14 mouse cellular contexts compared by ENCODE assay signal in the genomic region with DNA sequence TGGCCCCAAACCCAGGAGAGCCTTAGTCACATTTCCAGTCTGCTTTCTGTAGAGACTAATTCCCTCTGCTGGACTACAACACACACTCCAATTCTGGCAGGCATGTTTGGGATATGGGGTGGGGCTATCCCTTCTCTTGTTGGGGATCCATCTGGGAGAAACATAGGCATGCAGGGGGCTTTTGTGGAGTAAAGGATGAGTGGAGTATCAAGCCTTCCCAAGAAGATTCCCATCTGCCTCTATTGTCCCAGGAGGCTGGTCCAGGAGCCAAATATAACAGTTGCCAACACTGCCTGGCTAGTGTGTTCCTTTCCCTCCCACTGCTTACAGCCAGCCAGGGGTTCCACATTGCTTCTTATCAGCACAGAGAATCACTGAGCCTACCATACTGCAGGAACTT. TPM values are rescaled to one million over a fixed set of nuclear protein-coding genes. Genes with fewer than 3 reads are reported as not detected.
DNase-seq lines count a peak whose midpoint lies in the region; ATAC-seq and TF ChIP-seq lines count a peak whose summit lies in the region.
"Had no signal": no experiment of that assay in that cellular context is flagged by ENCODE, and none has a peak within 500 bp of the region (broad histone marks: within the 10 kb centered on the region; RNA-seq: fewer than 3 reads in every experiment).

No protein-coding gene starts in this region.

- H3K4me2 ChIP-seq in heart, embryonic 11.5 days, result no peak overlapping the region

- no peak overlapping the region for H3K9ac ChIP-seq in heart, embryonic 11.5 days (ENCODE audit: low read depth, low read length)
- H3K9ac ChIP-seq: hindbrain, embryonic 13.5 days; liver, embryonic 13.5 days; stomach, embryonic 15.5 days had no signal

- H3K27me3 ChIP-seq in heart, embryonic 11.5 days (ENCODE audit: control insufficient read depth, insufficient read depth, low read length), result peaks cover 6% of the 10 kb centered on the region
- H3K27me3 ChIP-seq in kidney, adult 2 months (replicated peaks; ENCODE audit: control insufficient read depth, insufficient read depth, low read length), result no peaks in the 10 kb centered on the region
- H3K27me3 ChIP-seq: liver, embryonic 13.5 days; stomach, embryonic 15.5 days had no signal

- no peak overlapping the region for H3K27ac ChIP-seq in heart, embryonic 11.5 days (ENCODE audit: low read depth, low read length)
- no peak overlapping the region for H3K27ac ChIP-seq in kidney, adult 2 months (ENCODE audit: insufficient read depth, low read depth, low read length)
- H3K27ac ChIP-seq: hindbrain, embryonic 13.5 days; liver, embryonic 13.5 days; stomach, embryonic 15.5 days had no signal

- no peaks in the 10 kb centered on the region for H3K9me3 ChIP-seq in heart, embryonic 11.5 days (replicated peaks; ENCODE audit: control insufficient read depth, low read length)
- H3K9me3 ChIP-seq: hindbrain, embryonic 13.5 days; liver, embryonic 13.5 days; stomach, embryonic 15.5 days had no signal

- TF ChIP-seq POLR2A in kidney, adult 2 months (IDR thresholded peaks at IDR 0.05; ENCODE audit: low read depth, low read length), result no peak

- no peaks in the 10 kb centered on the region for H3K4me1 ChIP-seq in heart, embryonic 11.5 days (ENCODE audit: control insufficient read depth, insufficient read depth, low read length)
- no peaks in the 10 kb centered on the region for H3K4me1 ChIP-seq in kidney, adult 2 months (ENCODE audit: control insufficient read depth, insufficient read depth, low read length)
- H3K4me1 ChIP-seq: hindbrain, embryonic 13.5 days; stomach, embryonic 15.5 days had no signal

- H3K36me3 ChIP-seq in heart, embryonic 11.5 days (ENCODE audit: control insufficient read depth, insufficient read depth, low read length), result no peaks in the 10 kb centered on the region
- H3K36me3 ChIP-seq in kidney, adult 2 months (ENCODE audit: control insufficient read depth, insufficient read depth, low read length), result no peaks in the 10 kb centered on the region
- H3K36me3 ChIP-seq: hindbrain, embryonic 13.5 days; liver, embryonic 13.5 days; stomach, embryonic 15.5 days had no signal

- intact Hi-C loops in heart, postnatal 36 days (cut with DNase I), result loop anchor here (2.0 to 10.0 kb wide), 4 partner anchors 35 to 423 kb away; a partner anchor contains a TSS

- no peak for TF ChIP-seq CTCF in kidney, adult 2 months (conservative IDR thresholded peaks at IDR 0.05; ENCODE audit: insufficient read depth, insufficient read length, low read depth, low read length)

- DNase-seq in cerebellum, postnatal 10 days, result peak; percentile 49 to 68
- DNase-seq in heart, postnatal 36 days, result peak; percentile 49 to 51
- DNase-seq in 3T3-L1 (ENCODE audit: low read depth, low spot score), result peak; percentile 25
- DNase-seq in gastrocnemius, adult 8-10 months (ENCODE audit: low spot score in 2 of 2), result peak; percentile 41 to 53
- no peak for DNase-seq in kidney, adult 2 months
- no peak for DNase-seq in thymus, postnatal 14 days

- ATAC-seq in cerebellum, adult (ENCODE audit: insufficient number of reproducible peaks, low FRiP score, low TSS enrichment), result no peak
- ATAC-seq in heart, embryonic 11.5 days (replicated peaks; ENCODE audit: insufficient number of reproducible peaks, low FRiP score, low TSS enrichment), result no peak

- H3K4me3 ChIP-seq in heart, embryonic 11.5 days (ENCODE audit: low read depth, low read length), result no peak overlapping the region
- no peak overlapping the region for H3K4me3 ChIP-seq in kidney, adult 2 months (ENCODE audit: insufficient read depth, low read depth, low read length)
- H3K4me3 ChIP-seq: liver, embryonic 13.5 days had no signal

RNA-seq across cellular contexts. Expression of a gene that starts 7.0 kb away (rescaled TPM):
- total RNA-seq in heart, postnatal 36 days (2021), result 10 to 100 TPM; 62.1 to 66.7 TPM
- not detected in 2 replicates for polyA plus RNA-seq in heart, embryonic 11.5 days (2014; fragmentation: Nextera tagmentation; extraction: Ambion mirVana)
- total RNA-seq in gastrocnemius, adult 8-10 months (2022), result 10 to 100 TPM; 24.5 to 33.6 (median 28.6) TPM
- polyA plus RNA-seq in kidney, adult 2 months (2012; rRNA removed), result 16.2 and 24.9 TPM in 2 replicates
- total RNA-seq: ES-E14 had no signal
- polyA plus RNA-seq: neural tube, embryonic 14.5 days had no signal

RNA-seq across cellular contexts. Expression of a gene that starts 44.7 kb away (rescaled TPM):
- 10 to 100 TPM; 28.6 to 30.0 TPM for total RNA-seq in heart, postnatal 36 days (2021)
- 90.1 and 100.0 TPM in 2 replicates for polyA plus RNA-seq in heart, embryonic 11.5 days (2014; fragmentation: Nextera tagmentation; extraction: Ambion mirVana)
- 10 to 100 TPM; 20.5 to 25.8 (median 22.0) TPM for total RNA-seq in gastrocnemius, adult 8-10 months (2022)
- 34.9 and 44.3 TPM in 2 replicates for polyA plus RNA-seq in kidney, adult 2 months (2012; rRNA removed)

RNA-seq across cellular contexts. Expression of a gene that starts 44.7 kb away (rescaled TPM):
- total RNA-seq in heart, postnatal 36 days (2021), result 10 to 100 TPM; 40.7 to 43.0 TPM
- polyA plus RNA-seq in heart, embryonic 11.5 days (2014; fragmentation: Nextera tagmentation; extraction: Ambion mirVana), result 39.6 and 44.7 TPM in 2 replicates
- total RNA-seq in gastrocnemius, adult 8-10 months (2022), result 10 to 100 TPM; 63.9 to 75.0 (median 69.9) TPM
- 97.4 and 141 TPM in 2 replicates for polyA plus RNA-seq in kidney, adult 2 months (2012; rRNA removed)

RNA-seq across cellular contexts. Expression of a gene that starts 58.1 kb away (rescaled TPM):
- under 1 TPM; 0.11 to 0.17 TPM for total RNA-seq in heart, postnatal 36 days (2021)
- polyA plus RNA-seq in heart, embryonic 11.5 days (2014; fragmentation: Nextera tagmentation; extraction: Ambion mirVana), result 0.32 and 0.49 TPM in 2 replicates
- not detected for total RNA-seq in gastrocnemius, adult 8-10 months (2022)
- polyA plus RNA-seq in kidney, adult 2 months (2012; rRNA removed), result 17.9 and 22.4 TPM in 2 replicates
- polyA plus RNA-seq: midbrain, embryonic 14.5 days had no signal

Comparison
In these comparisons a context has a peak if more than half of its experiments do, and no peak if none do; other contexts are left out.
1. DNase-seq: peak in cerebellum, postnatal 10 days (2 of 2), heart, postnatal 36 days (2 of 2), 3T3-L1 (single experiment) and gastrocnemius, adult 8-10 months (2 of 2); none in kidney, adult 2 months (single experiment) and thymus, postnatal 14 days (single experiment).